Mouse (Mus musculus) limb, embryonic 14.5 days (tissue): ENCODE data around the gene Il18bp. TPM values are rescaled to one million over a fixed set of nuclear protein-coding genes. Genes with fewer than 3 reads are reported as not detected.

Source experiments
- ATAC-seq: fragments of 200-750 bp; cut with Nextera tagmentation; 2 replicates; pipeline ENCODE4 v1.8.0; 2017; ENCODE audit warnings: low read depth, moderate number of reproducible peaks, moderate TSS enrichment; ENCODE audit not compliant: low FRiP score
- DNase-seq: peaks from one replicate; pipeline ENCODE4 v3.0.0-alpha.2; 2015; ENCODE audit warnings: low spot score
- H3K27ac ChIP-seq: fragments of 300-500 bp; sonication (generic); replicated peaks from 2 replicates; pipeline ENCODE4 v1.5.1; 2014; ENCODE audit warnings: low read depth, mild to moderate bottlenecking, low read length, moderate library complexity, mixed read lengths
- H3K27me3 ChIP-seq: fragments of 300-500 bp; sonication (generic); 2 replicates; pipeline ENCODE4 v1.6.1; 2014; ENCODE audit warnings: low read length, mixed read lengths; ENCODE audit not compliant: control insufficient read depth, insufficient read depth
- H3K36me3 ChIP-seq: fragments of 300-500 bp; sonication (generic); 2 replicates; pipeline ENCODE4 v1.6.1; 2014; ENCODE audit warnings: mild to moderate bottlenecking, low read length, moderate library complexity, mixed read lengths; ENCODE audit not compliant: control insufficient read depth, insufficient read depth
- H3K4me1 ChIP-seq: fragments of 300-500 bp; sonication (generic); 2 replicates; pipeline ENCODE4 v1.6.1; 2014; ENCODE audit warnings: antibody characterized with exemption, low read length, mixed read lengths; ENCODE audit not compliant: control insufficient read depth, insufficient read depth
- H3K4me2 ChIP-seq: fragments of 300-500 bp; sonication (generic); replicated peaks from 2 replicates; pipeline ENCODE4 v1.6.1; 2014; ENCODE audit warnings: low read depth, mild to moderate bottlenecking, low read length, moderate library complexity; ENCODE audit not compliant: severe bottlenecking
- H3K4me3 ChIP-seq: fragments of 300-500 bp; sonication (generic); replicated peaks from 2 replicates; pipeline ENCODE4 v1.5.1; 2014; ENCODE audit warnings: low read length
- H3K9ac ChIP-seq: fragments of 300-500 bp; sonication (generic); 2 replicates; pipeline ENCODE4 v1.6.1; 2014; ENCODE audit warnings: mild to moderate bottlenecking, low read depth, low read length, moderate library complexity; ENCODE audit not compliant: severe bottlenecking
- H3K9me3 ChIP-seq: fragments of 300-500 bp; sonication (generic); 2 replicates; pipeline ENCODE4 v1.6.1; 2016; ENCODE audit warnings: low read length; ENCODE audit not compliant: control insufficient read depth
- POLR2A ChIP-seq: fragments of 200-500 bp; IDR thresholded peaks from 2 replicates; pipeline ENCODE4 v1.8.0; 2012; ENCODE audit warnings: inconsistent platforms, mild to moderate bottlenecking, moderate library complexity, borderline replicate concordance; ENCODE audit not compliant: insufficient read depth, insufficient read length; ENCODE audit errors: extremely low read depth
- WGBS: fragments of 180-500 bp; shearing (Covaris S2); extraction: QIAGEN DNeasy Blood & Tissue Kit; methylation state at CpG from one replicate; pipeline ENCODE4 v1.1.7; 2014; 5-methylcytosine and 5-hydroxymethylcytosine counted together
- polyA plus RNA-seq, 2 experiments: library from polyadenylated mRNA; depleted of rRNA in 1 of 2; stranded (reverse) in 1 of 2; unstranded in 1 of 2; fragments of >200 nt; fragmentation: Nextera tagmentation in 1 of 2; extraction: Ambion mirVana in 1 of 2; gene quantifications; 2 replicates each; pipeline versions ENCODE4 v1.2.1 to v1.2.3; 2012 to 2014

Il18bp gene
- polyA plus RNA-seq, 2 experiments, result 2.2 to 12.9 TPM

GRCm38 (mm10) chr7:102006520-102006919 is 12.0 kb downstream of the Il18bp start:
- no peaks in the 10 kb centered on the region for H3K4me1 ChIP-seq
- H3K4me3 ChIP-seq, result no peak overlapping the region
- H3K27ac ChIP-seq, result no peak overlapping the region
- no peak for ATAC-seq
- H3K9ac ChIP-seq, result no peak overlapping the region
- no peaks in the 10 kb centered on the region for H3K9me3 ChIP-seq
- 60% methylated on average over 1 of the region's 1 CpGs for WGBS
- no peak overlapping the region for H3K4me2 ChIP-seq
- DNase-seq, result no peak
- no peaks in the 10 kb centered on the region for H3K27me3 ChIP-seq
- no peak for TF ChIP-seq POLR2A
- H3K36me3 ChIP-seq, result peaks cover 97% of the 10 kb centered on the region

- peak; percentile 62 for ATAC-seq
Measured at GRCm38 (mm10) chr7:102000921-102001630, 17.4 kb downstream of the Il18bp start.

GRCm38 (mm10) chr7:102000296-102000695 is 18.2 kb downstream of the Il18bp start:
- no peak overlapping the region for H3K4me2 ChIP-seq
- no peak for TF ChIP-seq POLR2A
- H3K4me3 ChIP-seq, result no peak overlapping the region
- H3K27me3 ChIP-seq, result no peaks in the 10 kb centered on the region
- no peaks in the 10 kb centered on the region for H3K4me1 ChIP-seq
- peak; percentile 39 for ATAC-seq
- 90% methylated on average over 8 of the region's 8 CpGs for WGBS
- peak; percentile 23 for DNase-seq
- no peaks in the 10 kb centered on the region for H3K9me3 ChIP-seq
- peak overlapping the region; percentile 10; the same call in 1 of the 2 replicates for H3K27ac ChIP-seq
- H3K36me3 ChIP-seq, result peaks cover 97% of the 10 kb centered on the region
- no peak overlapping the region for H3K9ac ChIP-seq

More at GRCm38 (mm10) chr7:102000921-102001630, 17.4 kb downstream of the Il18bp start:
- DNase-seq, result peak; percentile 24
- H3K4me1 ChIP-seq, result no peaks in the 10 kb centered on the region
- no peaks in the 10 kb centered on the region for H3K27me3 ChIP-seq
- peak overlapping the region; percentile 10; the same call in 1 of the 2 replicates for H3K27ac ChIP-seq
- WGBS, result 91% methylated on average over 26 of the region's 26 CpGs
- no peaks in the 10 kb centered on the region for H3K9me3 ChIP-seq
- no peak overlapping the region for H3K4me3 ChIP-seq
- H3K36me3 ChIP-seq, result peaks cover 97% of the 10 kb centered on the region
- no peak overlapping the region for H3K4me2 ChIP-seq
- no peak overlapping the region for H3K9ac ChIP-seq
- no peak for TF ChIP-seq POLR2A

- ATAC-seq (no peak), DNase-seq (no peak)
- no peak for TF ChIP-seq POLR2A
- peaks cover 97% of the 10 kb centered on the region for H3K36me3 ChIP-seq
- H3K4me3 ChIP-seq, result no peak overlapping the region
- no peaks in the 10 kb centered on the region for H3K27me3 ChIP-seq
- H3K4me1 ChIP-seq, result no peaks in the 10 kb centered on the region
- WGBS, result 94% methylated on average over 15 of the region's 15 CpGs
- H3K9ac ChIP-seq, result no peak overlapping the region
- no peaks in the 10 kb centered on the region for H3K9me3 ChIP-seq
- no peak overlapping the region for H3K4me2 ChIP-seq
- no peak overlapping the region for H3K27ac ChIP-seq
Measured at GRCm38 (mm10) chr7:101999461-102000151, 18.9 kb downstream of the Il18bp start.

GRCm38 (mm10) chr7:101998194-101998927 is 20.1 kb downstream of the Il18bp start:
- TF ChIP-seq POLR2A, result no peak
- no peak overlapping the region for H3K4me3 ChIP-seq
- H3K4me2 ChIP-seq, result no peak overlapping the region
- 67% methylated on average over 14 of the region's 14 CpGs for WGBS
- peaks cover 99% of the 10 kb centered on the region for H3K36me3 ChIP-seq
- DNase-seq (peak; percentile 66), ATAC-seq (peak; percentile 56; the same call in 1 of the 2 replicates)
- no peaks in the 10 kb centered on the region for H3K27me3 ChIP-seq
- H3K9ac ChIP-seq, result no peak overlapping the region
- H3K9me3 ChIP-seq, result no peaks in the 10 kb centered on the region
- no peaks in the 10 kb centered on the region for H3K4me1 ChIP-seq
- no peak overlapping the region for H3K27ac ChIP-seq
